Mouse (Mus musculus): ENCODE results near the gene Madd.

DNA sequence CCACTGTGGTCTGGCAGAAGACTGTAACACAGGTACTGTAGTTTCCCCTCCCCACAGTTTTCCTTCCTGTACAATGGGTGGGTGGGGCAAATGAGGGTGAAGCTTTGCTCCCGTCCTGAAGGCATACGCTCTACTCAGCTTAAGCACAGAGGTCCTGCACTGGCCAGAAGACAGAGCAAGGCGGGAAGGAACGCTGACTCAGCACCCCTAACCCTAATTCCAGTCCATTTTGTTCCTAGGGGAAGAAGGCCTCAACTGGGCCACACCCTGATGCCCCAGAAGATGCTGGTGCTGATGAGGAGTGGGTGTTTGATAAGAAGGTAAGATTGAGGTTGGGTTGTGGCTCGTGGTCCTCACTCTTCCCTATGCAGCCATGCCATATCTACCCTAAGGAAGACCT lies 54.9 kb downstream of the Madd start:
- no peak for TF ChIP-seq CTCF (IDR thresholded peaks at IDR 0.05; ENCODE audit: low read depth)
- TF ChIP-seq EP300 (IDR thresholded peaks at IDR 0.05; ENCODE audit: low read depth), result no peak

Measured in heart, postnatal 0 days (tissue).